Mouse (Mus musculus): ENCODE measurements around the gene Ddx42. TPM values are rescaled to one million over a fixed set of nuclear protein-coding genes. Genes with fewer than 3 reads are reported as not detected.
"Not testable (repeated sequence)": the region's sequence is repeated elsewhere in the genome, so short reads cannot be mapped to it uniquely, and the experiment has no call there.

The Ddx42 gene
- polyA plus RNA-seq, 1 experiment from 2014 or later = 27.2 TPM

DNA sequence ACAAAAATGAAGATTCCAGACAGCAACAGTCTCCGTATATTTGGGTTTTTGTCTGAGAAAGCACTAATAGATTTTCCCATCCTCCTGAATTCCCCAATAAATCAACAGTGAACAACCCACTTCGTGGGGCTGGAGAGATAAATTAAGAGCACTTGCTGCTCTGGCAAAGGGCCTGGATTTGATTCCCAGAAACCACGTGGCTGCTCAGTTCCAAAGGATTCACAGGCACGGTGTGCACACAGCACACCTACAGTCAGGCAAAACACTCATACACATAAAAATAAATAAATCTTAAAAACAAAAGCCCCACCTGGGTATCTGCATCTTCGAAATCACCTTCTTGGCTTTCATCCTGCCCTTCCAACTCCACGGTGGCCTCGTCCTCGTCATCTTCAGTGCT is 4.0 kb upstream of the Ddx42 start:
- Histone ChIP-seq H3K36me3 (ENCODE audit: control insufficient read depth, insufficient read depth, low read length) (peaks cover 20% of the 10 kb centered on the region), H3K9me3 (ENCODE audit: control insufficient read depth, low read length) (no peaks in the 10 kb centered on the region), H3K27ac (replicated peaks) (no peak overlapping the region), H3K4me3 (ENCODE audit: low read depth, low read length) (no peak overlapping the region), H3K4me1 (replicated peaks; ENCODE audit: control insufficient read depth, insufficient read depth) (peaks cover 4% of the 10 kb centered on the region; the same call in 1 of the 2 replicates), H3K9ac (ENCODE audit: low read length) (no peak overlapping the region), H3K27me3 (ENCODE audit: control insufficient read depth, insufficient read depth, low read length) (no peaks in the 10 kb centered on the region), H3K4me2 (replicated peaks; ENCODE audit: low read depth) (no peak overlapping the region)
- DNase-seq (ENCODE audit: low spot score) (no peak), ATAC-seq (ENCODE audit: low FRiP score, low TSS enrichment) (no peak)
- no peak for TF ChIP-seq CTCF (IDR thresholded peaks at IDR 0.05; ENCODE audit: low read depth)
- TF ChIP-seq EP300 (optimal IDR thresholded peaks at IDR 0.05) = no peak
- 81% methylated on average over 8 of the region's 8 CpGs for WGBS

DNA sequence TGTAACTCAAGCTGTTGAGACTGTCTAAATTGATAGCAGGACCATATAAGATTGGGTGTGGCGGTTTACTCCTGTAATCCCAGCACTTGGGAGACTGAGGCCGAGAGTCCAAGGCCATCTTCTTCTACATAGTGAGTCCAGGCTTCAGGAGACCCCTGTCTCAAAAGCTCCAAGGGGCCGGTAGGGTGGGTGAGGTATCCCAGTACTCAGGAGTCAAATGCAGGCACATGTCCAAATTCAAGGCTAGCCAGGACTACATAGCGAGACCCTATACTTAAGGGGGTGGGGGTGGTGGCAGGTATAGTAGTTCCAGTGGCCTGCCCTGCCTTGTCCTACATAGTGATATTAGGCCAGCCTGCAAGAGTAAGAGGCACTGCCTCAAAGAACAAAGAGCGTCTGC is 1.9 kb upstream of the Ddx42 start:
- DNase-seq (ENCODE audit: low spot score) = no peak
- ATAC-seq (ENCODE audit: low FRiP score, low TSS enrichment) = no peak
- 86% methylated on average over 5 of the region's 5 CpGs for WGBS
- Histone ChIP-seq H3K4me3 (ENCODE audit: low read depth, low read length) (peak overlapping the region; percentile 95), H3K27ac (replicated peaks) (no peak overlapping the region), H3K9me3 (ENCODE audit: control insufficient read depth, low read length) (no peaks in the 10 kb centered on the region), H3K9ac (ENCODE audit: low read length) (peak overlapping the region; percentile 81), H3K4me2 (replicated peaks; ENCODE audit: low read depth) (peak overlapping the region; percentile 65), H3K27me3 (ENCODE audit: control insufficient read depth, insufficient read depth, low read length) (no peaks in the 10 kb centered on the region), H3K36me3 (ENCODE audit: control insufficient read depth, insufficient read depth, low read length) (peaks cover 8% of the 10 kb centered on the region), H3K4me1 (replicated peaks; ENCODE audit: control insufficient read depth, insufficient read depth) (peaks cover 4% of the 10 kb centered on the region; the same call in 1 of the 2 replicates)
- no peak for TF ChIP-seq EP300 (optimal IDR thresholded peaks at IDR 0.05)
- TF ChIP-seq CTCF (IDR thresholded peaks at IDR 0.05; ENCODE audit: low read depth) = no peak

DNA sequence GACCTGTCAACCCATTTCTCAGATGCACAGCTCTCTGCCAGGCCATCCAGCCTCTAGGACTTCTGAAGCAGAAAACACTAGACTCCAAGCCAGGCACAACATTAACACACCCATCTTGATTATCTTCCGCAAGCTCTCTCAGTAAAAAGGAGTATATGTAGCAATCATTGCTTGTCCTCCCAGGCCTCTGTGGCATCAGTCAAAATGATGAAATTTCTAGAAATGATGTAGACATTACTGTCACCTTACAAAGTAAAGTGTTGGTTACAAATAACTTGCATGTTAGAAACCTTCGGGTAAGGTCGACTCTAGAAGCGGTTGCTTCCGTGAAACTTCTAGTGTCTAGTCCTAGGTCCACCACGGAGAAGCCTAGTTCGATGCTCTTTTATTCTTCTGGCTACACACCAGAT is 1.3 kb upstream of the Ddx42 start:
- 9% methylated on average over 7 of the region's 7 CpGs for WGBS
- TF ChIP-seq CTCF (IDR thresholded peaks at IDR 0.05; ENCODE audit: low read depth) (no peak), EP300 (optimal IDR thresholded peaks at IDR 0.05) (no peak)
- H3K27ac ChIP-seq (replicated peaks) = peak overlapping the region; percentile 90
- peaks cover 4% of the 10 kb centered on the region; the same call in 1 of the 2 replicates for H3K4me1 ChIP-seq (replicated peaks; ENCODE audit: control insufficient read depth, insufficient read depth)
- DNase-seq (ENCODE audit: low spot score) (no peak), ATAC-seq (ENCODE audit: low FRiP score, low TSS enrichment) (no peak)
- peak overlapping the region; percentile 95 for H3K4me3 ChIP-seq (ENCODE audit: low read depth, low read length)
- no peaks in the 10 kb centered on the region for H3K27me3 ChIP-seq (ENCODE audit: control insufficient read depth, insufficient read depth, low read length)
- H3K36me3 ChIP-seq (ENCODE audit: control insufficient read depth, insufficient read depth, low read length) = peaks cover 6% of the 10 kb centered on the region
- peak overlapping the region; percentile 81 for H3K9ac ChIP-seq (ENCODE audit: low read length)
- peak overlapping the region; percentile 65 for H3K4me2 ChIP-seq (replicated peaks; ENCODE audit: low read depth)
- H3K9me3 ChIP-seq (ENCODE audit: control insufficient read depth, low read length) = no peaks in the 10 kb centered on the region

DNA sequence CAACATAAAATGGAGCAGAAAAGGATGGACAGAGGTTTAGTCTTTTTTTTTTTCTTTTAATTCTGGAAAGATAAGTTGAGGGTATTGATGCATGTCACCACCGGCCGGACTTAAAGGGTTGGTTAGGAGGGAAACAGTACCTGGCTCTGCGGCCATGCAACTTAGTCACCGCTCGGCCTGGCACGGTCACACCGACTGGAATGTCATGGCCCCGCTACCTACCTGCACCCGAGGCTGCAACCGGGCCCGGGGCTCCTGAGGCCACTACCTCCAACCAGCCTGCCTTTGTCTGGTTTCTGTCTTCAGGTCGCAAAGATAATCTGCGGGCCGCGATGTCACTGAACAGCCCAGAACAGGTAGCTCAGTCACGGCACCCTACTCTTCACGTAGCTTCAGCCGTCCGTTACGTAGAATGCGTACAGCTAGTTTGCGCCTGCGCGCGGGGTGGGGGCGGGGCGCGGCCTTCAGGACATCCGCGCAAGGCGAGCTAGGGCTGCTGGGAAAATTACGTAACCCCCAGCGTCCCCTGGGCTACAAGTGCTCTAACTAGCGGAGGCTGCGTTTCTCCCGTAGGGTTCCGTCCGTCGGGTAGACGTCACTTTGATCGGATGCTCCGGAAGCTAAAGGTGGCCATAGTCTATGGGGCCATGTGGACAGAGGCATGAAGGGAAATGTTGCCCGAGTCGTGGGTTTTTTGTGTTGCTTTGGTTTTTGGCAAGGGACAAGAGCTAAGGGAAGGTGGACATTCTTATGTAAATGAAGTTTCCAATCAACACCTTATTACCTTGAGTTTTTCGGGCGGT is 598 bp upstream of the Ddx42 start, which contains the start of gene Ccdc47:
Gene Ccdc47, minus strand, starts transcription at position 418 of the 803 bp plus-strand sequence.
- peak; percentile 98 for ATAC-seq (ENCODE audit: low FRiP score, low TSS enrichment)
- Histone ChIP-seq H3K27ac (replicated peaks) (peak within 1 kb of the TSS; percentile 98), H3K4me3 (ENCODE audit: low read depth, low read length) (peak within 1 kb of the TSS; percentile 95), H3K4me1 (replicated peaks; ENCODE audit: control insufficient read depth, insufficient read depth) (peaks cover 4% of the 10 kb centered on the region; the same call in 1 of the 2 replicates), H3K9ac (ENCODE audit: low read length) (peak within 1 kb of the TSS; percentile 97), H3K36me3 (ENCODE audit: control insufficient read depth, insufficient read depth, low read length) (peaks cover 3% of the 10 kb centered on the region), H3K27me3 (ENCODE audit: control insufficient read depth, insufficient read depth, low read length) (no peaks in the 10 kb centered on the region), H3K4me2 (replicated peaks; ENCODE audit: low read depth) (peak within 1 kb of the TSS; percentile 65), H3K9me3 (ENCODE audit: control insufficient read depth, low read length) (no peaks in the 10 kb centered on the region)
- TF ChIP-seq CTCF (IDR thresholded peaks at IDR 0.05; ENCODE audit: low read depth) (0 out of 2 replicates have a peak, but pooled peaks have one; percentile 20), EP300 (optimal IDR thresholded peaks at IDR 0.05) (peak; percentile 38)
- WGBS = under 1% methylated on average over 46 of the region's 46 CpGs
- peak; percentile 97 for DNase-seq (ENCODE audit: low spot score)

DNA sequence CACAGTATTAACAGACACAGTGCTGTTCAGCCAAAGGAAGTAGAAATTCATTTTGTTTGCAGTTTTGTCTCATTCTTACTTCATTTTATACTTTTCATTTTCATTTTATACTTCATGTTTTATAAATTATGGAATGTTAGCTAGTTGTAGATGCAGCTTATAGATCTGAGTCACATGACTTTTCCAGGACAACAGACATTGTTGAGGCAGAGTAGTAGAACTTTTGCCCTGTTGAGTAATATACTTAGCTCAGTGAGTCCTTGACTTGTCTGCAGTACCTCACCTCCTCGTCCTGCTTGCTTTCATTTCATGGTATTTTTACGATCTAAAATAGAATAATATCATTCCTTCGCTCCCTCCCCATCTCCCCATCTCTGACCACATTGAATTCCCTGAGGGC is 3.9 kb downstream of the Ddx42 start:
- Histone ChIP-seq H3K9me3 (ENCODE audit: control insufficient read depth, low read length) (no peaks in the 10 kb centered on the region), H3K4me2 (replicated peaks; ENCODE audit: low read depth) (no peak overlapping the region), H3K9ac (ENCODE audit: low read length) (no peak overlapping the region), H3K36me3 (ENCODE audit: control insufficient read depth, insufficient read depth, low read length) (peaks cover 4% of the 10 kb centered on the region; the same call in 1 of the 2 replicates), H3K27ac (replicated peaks) (no peak overlapping the region), H3K4me3 (ENCODE audit: low read depth, low read length) (no peak overlapping the region), H3K27me3 (ENCODE audit: control insufficient read depth, insufficient read depth, low read length) (no peaks in the 10 kb centered on the region), H3K4me1 (replicated peaks; ENCODE audit: control insufficient read depth, insufficient read depth) (no peaks in the 10 kb centered on the region)
- DNase-seq (ENCODE audit: low spot score) = no peak
- TF ChIP-seq CTCF (IDR thresholded peaks at IDR 0.05; ENCODE audit: low read depth) = no peak
- TF ChIP-seq EP300 (optimal IDR thresholded peaks at IDR 0.05) = no peak
- ATAC-seq (ENCODE audit: low FRiP score, low TSS enrichment) = no peak
- WGBS = 87% methylated on average over 3 of the region's 3 CpGs

DNA sequence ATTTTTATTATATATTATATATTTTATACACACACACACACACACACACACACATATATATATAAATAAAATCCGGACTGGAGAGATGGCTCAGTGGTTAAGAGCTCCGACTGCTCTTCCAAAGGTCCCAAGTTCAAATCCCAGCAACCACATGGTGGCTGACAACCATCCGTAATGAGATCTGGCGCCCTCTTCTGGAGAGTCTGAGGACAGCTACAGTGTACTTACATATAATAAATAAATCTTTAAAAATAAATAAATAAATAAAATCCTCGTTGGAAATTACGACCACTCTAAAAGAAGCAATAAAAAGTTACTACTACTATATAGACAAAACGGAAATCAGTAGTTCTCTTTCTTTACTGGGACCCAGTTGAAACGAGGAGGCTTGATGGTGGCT is 17.3 kb downstream of the Ddx42 start:
- H3K27me3 ChIP-seq (ENCODE audit: control insufficient read depth, insufficient read depth, low read length); H3K4me3 ChIP-seq (ENCODE audit: low read depth, low read length); H3K27ac ChIP-seq (replicated peaks); H3K4me1 ChIP-seq (replicated peaks; ENCODE audit: control insufficient read depth, insufficient read depth); H3K9ac ChIP-seq (ENCODE audit: low read length); H3K9me3 ChIP-seq (ENCODE audit: control insufficient read depth, low read length); H3K4me2 ChIP-seq (replicated peaks; ENCODE audit: low read depth); H3K36me3 ChIP-seq (ENCODE audit: control insufficient read depth, insufficient read depth, low read length); ATAC-seq (ENCODE audit: low FRiP score, low TSS enrichment); DNase-seq (ENCODE audit: low spot score): not testable (repeated sequence)
- TF ChIP-seq CTCF (IDR thresholded peaks at IDR 0.05; ENCODE audit: low read depth) = peak; percentile 49
- 77% methylated on average over 8 of the region's 8 CpGs for WGBS

Data from stomach, postnatal 0 days (tissue).